Mouse (Mus musculus): ENCODE data around the gene Dennd1a. TPM values are rescaled to one million over a fixed set of nuclear protein-coding genes. Genes with fewer than 3 reads are reported as not detected.

Dennd1a gene
- polyA plus RNA-seq, 1 experiment: 7.7 TPM

GRCm38 (mm10) chr2:37872791-37873190, 414.4 kb downstream of the Dennd1a start:
- H3K79me3 ChIP-seq (ENCODE audit: low read depth): no peaks in the 10 kb centered on the region
- TF ChIP-seq FOSL1 (IDR thresholded peaks at IDR 0.05; ENCODE audit: insufficient read depth, low read length, poor library complexity, severe bottlenecking): no peak
- TF ChIP-seq USF1 (IDR thresholded peaks at IDR 0.05; ENCODE audit: low read depth): no peak
- no peak for TF ChIP-seq MYOD1 (IDR thresholded peaks at IDR 0.05; ENCODE audit: control insufficient read depth, insufficient read length, low read depth)
- TF ChIP-seq CTCF (IDR thresholded peaks at IDR 0.05; ENCODE audit: control insufficient read depth, insufficient read depth, insufficient read length): no peak
- TF ChIP-seq MYOG (IDR thresholded peaks at IDR 0.05; ENCODE audit: control insufficient read depth, extremely low read depth, insufficient read length): no peak
- no peak for TF ChIP-seq CEBPB (IDR thresholded peaks at IDR 0.05; ENCODE audit: low read depth)
- TF ChIP-seq MAX (IDR thresholded peaks at IDR 0.05): no peak
- H3K4me3 ChIP-seq (ENCODE audit: insufficient read depth, poor library complexity, severe bottlenecking): no peak overlapping the region
- no peak overlapping the region for H3ac ChIP-seq (ENCODE audit: control insufficient read depth, insufficient read length, low read depth)
- H3K79me2 ChIP-seq (ENCODE audit: control insufficient read depth, insufficient read depth): no peaks in the 10 kb centered on the region
- H3K36me3 ChIP-seq (ENCODE audit: control insufficient read depth, insufficient read depth): no peaks in the 10 kb centered on the region
- H3K27me3 ChIP-seq (ENCODE audit: control insufficient read depth, insufficient read depth, insufficient read length): no peaks in the 10 kb centered on the region

DNA sequence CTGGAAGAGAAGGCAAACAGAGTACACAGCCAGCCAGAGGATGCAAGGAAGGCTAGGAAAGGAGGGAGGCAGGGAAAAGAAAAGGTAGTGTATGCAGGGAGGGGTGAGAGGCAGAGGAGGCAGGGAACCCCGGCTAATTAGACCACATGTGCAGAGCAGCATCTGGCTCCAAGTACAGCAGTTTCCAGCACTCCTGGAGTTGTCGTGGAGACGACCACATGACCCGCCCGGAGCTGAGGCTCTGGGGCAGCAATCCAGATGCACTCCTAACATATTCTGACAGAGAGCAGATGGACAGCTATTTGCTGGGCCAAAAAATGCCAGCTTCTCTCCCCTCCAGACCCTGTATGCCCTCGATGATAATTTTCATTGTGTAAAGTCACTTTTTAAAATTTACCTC, 417.6 kb downstream of the Dennd1a start:
- no peak overlapping the region for H3K4me3 ChIP-seq (ENCODE audit: insufficient read depth, poor library complexity, severe bottlenecking)
- no peak overlapping the region for H3ac ChIP-seq (ENCODE audit: control insufficient read depth, insufficient read length, low read depth)
- no peaks in the 10 kb centered on the region for H3K79me3 ChIP-seq (ENCODE audit: low read depth)
- H3K27me3 ChIP-seq (ENCODE audit: control insufficient read depth, insufficient read depth, insufficient read length): no peaks in the 10 kb centered on the region
- TF ChIP-seq MYOD1 (IDR thresholded peaks at IDR 0.05; ENCODE audit: control insufficient read depth, insufficient read length, low read depth) (no peak), MAX (IDR thresholded peaks at IDR 0.05) (no peak), USF1 (IDR thresholded peaks at IDR 0.05; ENCODE audit: low read depth) (no peak), CEBPB (IDR thresholded peaks at IDR 0.05; ENCODE audit: low read depth) (no peak), FOSL1 (IDR thresholded peaks at IDR 0.05; ENCODE audit: insufficient read depth, low read length, poor library complexity, severe bottlenecking) (no peak), CTCF (IDR thresholded peaks at IDR 0.05; ENCODE audit: control insufficient read depth, insufficient read depth, insufficient read length) (no peak), MYOG (IDR thresholded peaks at IDR 0.05; ENCODE audit: control insufficient read depth, extremely low read depth, insufficient read length) (no peak)
- H3K79me2 ChIP-seq (ENCODE audit: control insufficient read depth, insufficient read depth): no peaks in the 10 kb centered on the region
- no peaks in the 10 kb centered on the region for H3K36me3 ChIP-seq (ENCODE audit: control insufficient read depth, insufficient read depth)

GRCm38 (mm10) chr2:37867387-37867786, 419.8 kb downstream of the Dennd1a start:
- Histone ChIP-seq H3K79me3 (ENCODE audit: low read depth) (no peaks in the 10 kb centered on the region), H3K4me3 (ENCODE audit: insufficient read depth, poor library complexity, severe bottlenecking) (no peak overlapping the region), H3K79me2 (ENCODE audit: control insufficient read depth, insufficient read depth) (no peaks in the 10 kb centered on the region), H3K36me3 (ENCODE audit: control insufficient read depth, insufficient read depth) (no peaks in the 10 kb centered on the region), H3K27me3 (ENCODE audit: control insufficient read depth, insufficient read depth, insufficient read length) (no peaks in the 10 kb centered on the region), H3ac (ENCODE audit: control insufficient read depth, insufficient read length, low read depth) (no peak overlapping the region)
- TF ChIP-seq MAX (IDR thresholded peaks at IDR 0.05): no peak
- TF ChIP-seq FOSL1 (IDR thresholded peaks at IDR 0.05; ENCODE audit: insufficient read depth, low read length, poor library complexity, severe bottlenecking): no peak
- TF ChIP-seq CTCF (IDR thresholded peaks at IDR 0.05; ENCODE audit: control insufficient read depth, insufficient read depth, insufficient read length): no peak
- TF ChIP-seq MYOG (IDR thresholded peaks at IDR 0.05; ENCODE audit: control insufficient read depth, extremely low read depth, insufficient read length): no peak
- TF ChIP-seq CEBPB (IDR thresholded peaks at IDR 0.05; ENCODE audit: low read depth): no peak
- TF ChIP-seq USF1 (IDR thresholded peaks at IDR 0.05; ENCODE audit: low read depth): no peak
- no peak for TF ChIP-seq MYOD1 (IDR thresholded peaks at IDR 0.05; ENCODE audit: control insufficient read depth, insufficient read length, low read depth)

GRCm38 (mm10) chr2:37857472-37857871, 429.7 kb downstream of the Dennd1a start:
- Histone ChIP-seq H3K79me3 (ENCODE audit: low read depth) (no peaks in the 10 kb centered on the region), H3ac (ENCODE audit: control insufficient read depth, insufficient read length, low read depth) (no peak overlapping the region), H3K4me3 (ENCODE audit: insufficient read depth, poor library complexity, severe bottlenecking) (no peak overlapping the region), H3K36me3 (ENCODE audit: control insufficient read depth, insufficient read depth) (peaks cover 4% of the 10 kb centered on the region), H3K27me3 (ENCODE audit: control insufficient read depth, insufficient read depth, insufficient read length) (no peaks in the 10 kb centered on the region), H3K79me2 (ENCODE audit: control insufficient read depth, insufficient read depth) (no peaks in the 10 kb centered on the region)
- TF ChIP-seq MYOG (IDR thresholded peaks at IDR 0.05; ENCODE audit: control insufficient read depth, extremely low read depth, insufficient read length): no peak
- peak; percentile 69 for TF ChIP-seq CEBPB (IDR thresholded peaks at IDR 0.05; ENCODE audit: low read depth)

GRCm38 (mm10) chr2:37856955-37857354, 430.2 kb downstream of the Dennd1a start:
- H3ac ChIP-seq (ENCODE audit: control insufficient read depth, insufficient read length, low read depth): no peak overlapping the region
- no peak overlapping the region for H3K4me3 ChIP-seq (ENCODE audit: insufficient read depth, poor library complexity, severe bottlenecking)
- H3K79me3 ChIP-seq (ENCODE audit: low read depth): no peaks in the 10 kb centered on the region
- TF ChIP-seq CTCF (IDR thresholded peaks at IDR 0.05; ENCODE audit: control insufficient read depth, insufficient read depth, insufficient read length) (no peak), MAX (IDR thresholded peaks at IDR 0.05) (no peak), FOSL1 (IDR thresholded peaks at IDR 0.05; ENCODE audit: insufficient read depth, low read length, poor library complexity, severe bottlenecking) (no peak), MYOG (IDR thresholded peaks at IDR 0.05; ENCODE audit: control insufficient read depth, extremely low read depth, insufficient read length) (no peak), MYOD1 (IDR thresholded peaks at IDR 0.05; ENCODE audit: control insufficient read depth, insufficient read length, low read depth) (no peak), CEBPB (IDR thresholded peaks at IDR 0.05; ENCODE audit: low read depth) (no peak), USF1 (IDR thresholded peaks at IDR 0.05; ENCODE audit: low read depth) (no peak)
- H3K36me3 ChIP-seq (ENCODE audit: control insufficient read depth, insufficient read depth): peaks cover 4% of the 10 kb centered on the region
- no peaks in the 10 kb centered on the region for H3K27me3 ChIP-seq (ENCODE audit: control insufficient read depth, insufficient read depth, insufficient read length)
- H3K79me2 ChIP-seq (ENCODE audit: control insufficient read depth, insufficient read depth): no peaks in the 10 kb centered on the region

DNA sequence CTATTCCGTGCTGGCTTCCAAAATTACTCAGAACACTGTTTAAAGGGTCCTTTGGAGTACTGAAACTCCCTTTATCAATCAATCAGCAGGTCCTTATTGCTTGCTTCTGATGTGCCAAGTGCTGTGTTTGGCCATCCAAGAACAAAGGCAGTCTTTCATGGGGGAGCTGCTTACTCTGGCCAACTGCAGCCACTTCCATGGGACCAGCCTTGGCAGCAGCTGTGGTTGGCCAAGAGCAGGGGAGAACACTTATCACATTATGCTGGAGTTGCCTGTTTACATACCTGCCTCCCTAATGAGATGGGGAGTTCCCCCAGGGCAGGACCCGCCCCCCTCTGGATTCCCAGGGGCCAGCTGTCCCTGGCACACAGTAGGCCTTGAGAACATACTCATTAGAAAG, 432.0 kb downstream of the Dennd1a start:
- H3K4me3 ChIP-seq (ENCODE audit: insufficient read depth, poor library complexity, severe bottlenecking): no peak overlapping the region
- no peaks in the 10 kb centered on the region for H3K79me3 ChIP-seq (ENCODE audit: low read depth)
- no peaks in the 10 kb centered on the region for H3K27me3 ChIP-seq (ENCODE audit: control insufficient read depth, insufficient read depth, insufficient read length)
- no peaks in the 10 kb centered on the region for H3K79me2 ChIP-seq (ENCODE audit: control insufficient read depth, insufficient read depth)
- no peak for TF ChIP-seq CEBPB (IDR thresholded peaks at IDR 0.05; ENCODE audit: low read depth)
- no peak for TF ChIP-seq MYOD1 (IDR thresholded peaks at IDR 0.05; ENCODE audit: control insufficient read depth, insufficient read length, low read depth)
- no peak for TF ChIP-seq USF1 (IDR thresholded peaks at IDR 0.05; ENCODE audit: low read depth)
- no peak for TF ChIP-seq CTCF (IDR thresholded peaks at IDR 0.05; ENCODE audit: control insufficient read depth, insufficient read depth, insufficient read length)
- TF ChIP-seq FOSL1 (IDR thresholded peaks at IDR 0.05; ENCODE audit: insufficient read depth, low read length, poor library complexity, severe bottlenecking): no peak
- TF ChIP-seq MYOG (IDR thresholded peaks at IDR 0.05; ENCODE audit: control insufficient read depth, extremely low read depth, insufficient read length): no peak
- TF ChIP-seq MAX (IDR thresholded peaks at IDR 0.05): no peak
- peaks cover 4% of the 10 kb centered on the region for H3K36me3 ChIP-seq (ENCODE audit: control insufficient read depth, insufficient read depth)
- H3ac ChIP-seq (ENCODE audit: control insufficient read depth, insufficient read length, low read depth): no peak overlapping the region

Measured in C2C12 (cell line).